Mouse (Mus musculus): ENCODE measurements around the gene Numb.

GRCm38 (mm10) chr12:83950840-83951701 is 29.3 kb upstream of the Numb start:
- TF ChIP-seq ZC3H11A (IDR thresholded peaks at IDR 0.05; ENCODE audit: borderline replicate concordance, low read depth, low read length) (no peak), ZNF384 (IDR thresholded peaks at IDR 0.05; ENCODE audit: low read depth, low read length) (no peak), MAFK (IDR thresholded peaks at IDR 0.05; ENCODE audit: insufficient read depth, low read depth, low read length) (no peak), CHD2 (IDR thresholded peaks at IDR 0.05; ENCODE audit: low read depth, low read length) (no peak), HCFC1 (IDR thresholded peaks at IDR 0.05; ENCODE audit: borderline replicate concordance, insufficient read depth, low read length) (peak; percentile 24; the same call in 1 of the 2 replicates)
